8 mouse cellular contexts compared by ENCODE assay signal in the genomic region with DNA sequence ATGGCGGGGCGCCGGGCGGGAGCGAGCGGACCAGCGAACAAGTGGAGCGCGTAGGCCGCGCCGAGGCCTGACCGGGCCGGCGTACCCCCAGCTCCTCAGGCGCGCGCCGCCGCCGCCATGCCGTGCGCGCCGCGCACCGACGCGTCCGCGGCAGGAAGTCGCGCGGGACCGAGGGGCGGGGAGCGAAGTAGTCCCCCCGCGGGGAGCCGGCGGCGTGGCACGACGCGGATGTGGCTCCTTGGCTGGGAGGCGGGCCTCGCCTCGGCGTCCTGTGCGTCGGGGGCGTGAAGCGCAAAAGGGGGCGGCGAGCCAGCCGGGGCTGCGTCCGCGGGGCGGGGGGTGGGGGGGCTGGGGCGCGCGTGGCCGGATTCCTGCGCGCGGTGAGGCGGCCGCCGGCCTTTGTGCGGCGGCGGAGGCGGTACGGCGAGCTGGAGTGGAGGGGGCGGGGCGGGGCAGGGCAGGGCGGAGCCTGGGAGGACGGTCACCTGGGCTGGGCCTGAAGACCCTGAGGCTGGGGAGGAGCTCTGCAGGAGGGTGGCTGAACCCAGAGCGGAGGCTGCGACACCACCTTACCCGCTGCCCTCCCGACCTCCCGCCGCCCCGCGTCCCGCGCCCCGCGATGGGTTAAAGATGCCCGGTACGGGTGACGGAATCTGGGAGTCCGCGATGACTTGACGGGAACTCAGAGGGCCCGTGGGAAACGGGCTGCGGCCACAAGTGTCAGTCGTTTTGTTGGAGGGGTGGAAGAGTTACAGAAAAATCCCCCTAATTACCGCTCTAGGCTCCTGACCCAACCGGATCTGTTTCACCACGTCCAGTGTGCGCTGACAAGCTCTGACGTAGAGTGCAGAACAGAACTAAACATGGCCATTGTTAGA. TPM values are rescaled to one million over a fixed set of nuclear protein-coding genes. Genes with fewer than 3 reads are reported as not detected.
DNase-seq lines count a peak whose midpoint lies in the region; ATAC-seq and TF ChIP-seq lines count a peak whose summit lies in the region.

A gene (minus strand): TSS at position 226 of the 878 bp plus-strand sequence.

- no peak for TF ChIP-seq CTCF in lung, embryonic 14.5 days (IDR thresholded peaks at IDR 0.05; ENCODE audit: low read depth)
- no peak for TF ChIP-seq CTCF in olfactory bulb, adult 2 months (IDR thresholded peaks at IDR 0.05; ENCODE audit: insufficient read depth, low read depth, low read length)

- peaks cover 36% of the 10 kb centered on the region for H3K36me3 ChIP-seq in lung, embryonic 14.5 days (ENCODE audit: insufficient read depth)

- peak; percentile 71 for ATAC-seq in frontal cortex, adult (ENCODE audit: low TSS enrichment)
- ATAC-seq in hematopoietic stem cell, adult 5-6 weeks (replicated peaks in 1 of 2; ENCODE audit: insufficient read depth in 1 of 2, low FRiP score in 2 of 2, low TSS enrichment in 1 of 2, low read depth in 1 of 2, poor library complexity in 2 of 2, severe bottlenecking in 2 of 2) = peak; percentile 47 to 62
- peak; percentile 84 for ATAC-seq in lung, embryonic 14.5 days (ENCODE audit: insufficient read depth)

- H3K27ac ChIP-seq in lung, embryonic 14.5 days (ENCODE audit: low read depth) = peak within 1 kb of the TSS; percentile 97
- peak within 1 kb of the TSS; percentile 95 for H3K27ac ChIP-seq in olfactory bulb, adult 2 months (ENCODE audit: insufficient read depth, low read depth, low read length)

- no peaks in the 10 kb centered on the region for H3K27me3 ChIP-seq in lung, embryonic 14.5 days (ENCODE audit: insufficient read depth, low read length)

- no peaks in the 10 kb centered on the region for H3K9me3 ChIP-seq in lung, embryonic 14.5 days (ENCODE audit: low read depth, low read length)

- under 1% methylated on average over 102 of the region's 107 CpGs for WGBS in lung, embryonic 14.5 days
- WGBS in olfactory bulb, adult 2 months = under 1% methylated on average over 106 of the region's 107 CpGs

- H3K9ac ChIP-seq in lung, embryonic 14.5 days = peak within 1 kb of the TSS; percentile 95

- H3K4me3 ChIP-seq in lung, embryonic 14.5 days (ENCODE audit: low read depth, low read length) = peak within 1 kb of the TSS; percentile 98
- peak within 1 kb of the TSS; percentile 99 for H3K4me3 ChIP-seq in olfactory bulb, adult 2 months (ENCODE audit: insufficient read depth, low read depth, low read length)

- peak within 1 kb of the TSS; percentile 73 for H3K4me2 ChIP-seq in lung, embryonic 14.5 days

- TF ChIP-seq POLR2A in olfactory bulb, adult 2 months (IDR thresholded peaks at IDR 0.05; ENCODE audit: insufficient read depth, low read depth, low read length) = peak; percentile 87

- DNase-seq in MN1 (ENCODE audit: low spot score) = peak; percentile 93
- DNase-seq in cerebellum, adult 9-10 months = peak; percentile 90
- DNase-seq in layer of hippocampus, adult 8-10 months (ENCODE audit: low spot score in 2 of 2) = peak; percentile 79 to 84
- peak; percentile 94 for DNase-seq in lung, embryonic 14.5 days
- peak; percentile 85 to 87 for DNase-seq in thymus, adult 18-20 months

- H3K4me1 ChIP-seq in lung, embryonic 14.5 days (ENCODE audit: insufficient read depth) = no peaks in the 10 kb centered on the region
- peaks cover 11% of the 10 kb centered on the region for H3K4me1 ChIP-seq in olfactory bulb, adult 2 months (ENCODE audit: control insufficient read depth, insufficient read depth, low read length)

RNA-seq across cellular contexts. Expression of the gene that starts here (rescaled TPM):
- 79.4 and 83.5 TPM in 2 replicates for total RNA-seq in hematopoietic stem cell, adult 5-6 weeks (2017)
- 100 to 1,000 TPM; 128 to 157 (median 145) TPM for total RNA-seq in layer of hippocampus, adult 8-10 months (2022)
- 107 and 109 TPM in 2 replicates for polyA plus RNA-seq in lung, embryonic 14.5 days (2014; fragmentation: Nextera tagmentation; extraction: Ambion mirVana)
- polyA plus RNA-seq in olfactory bulb, adult 2 months (2012; ENCODE audit: insufficient read depth, insufficient read length, low replicate concordance, missing spikeins) = 395 and 462 TPM in 2 replicates

Comparison
In these comparisons a context has a peak if more than half of its experiments do, and no peak if none do; other contexts are left out.
1. Peak in every context shown above with its lines: DNase-seq, ATAC-seq, H3K4me3 ChIP-seq and H3K27ac ChIP-seq.